8 mouse cellular contexts compared by ENCODE assay signal in genomic region chr8:119343606-119344005, GRCm38 (mm10). TPM values are rescaled to one million over a fixed set of nuclear protein-coding genes. Genes with fewer than 3 reads are reported as not detected.
DNase-seq lines count a peak whose midpoint lies in the region; ATAC-seq and TF ChIP-seq lines count a peak whose summit lies in the region.

No protein-coding gene starts in this region.

- peak overlapping the region; percentile 81 for H3K4me2 ChIP-seq in heart, embryonic 14.5 days (ENCODE audit: low read length)
- H3K4me2 ChIP-seq in forebrain, postnatal 0 days (ENCODE audit: low read depth), result peak overlapping the region; percentile 70

- H3K4me1 ChIP-seq in heart, embryonic 14.5 days (ENCODE audit: control insufficient read depth in 2 of 2, insufficient read depth in 2 of 2, low read length in 2 of 2), result peaks cover 0 to 7% of the 10 kb centered on the region in 2 experiments; a peak in 3 of 4 replicates
- no peaks in the 10 kb centered on the region for H3K4me1 ChIP-seq in ES-Bruce4 (ENCODE audit: control insufficient read depth, insufficient read depth, low read length)
- H3K4me1 ChIP-seq in forebrain, postnatal 0 days (ENCODE audit: insufficient read depth), result peaks cover 9% of the 10 kb centered on the region
- peaks cover 9% of the 10 kb centered on the region for H3K4me1 ChIP-seq in midbrain, embryonic 10.5 days

- TF ChIP-seq POLR2A in ES-Bruce4 (IDR thresholded peaks at IDR 0.05; ENCODE audit: insufficient read depth, low read length), result no peak

- peaks cover 24% of the 10 kb centered on the region for H3K36me3 ChIP-seq in heart, embryonic 14.5 days (ENCODE audit: control insufficient read depth, insufficient read depth, low read length)
- peaks cover 21% of the 10 kb centered on the region for H3K36me3 ChIP-seq in ES-Bruce4 (ENCODE audit: control insufficient read depth, insufficient read depth, low read length, poor library complexity, severe bottlenecking)
- peaks cover 22% of the 10 kb centered on the region for H3K36me3 ChIP-seq in forebrain, postnatal 0 days (ENCODE audit: insufficient read depth)
- H3K36me3 ChIP-seq in midbrain, embryonic 10.5 days, result peaks cover 29% of the 10 kb centered on the region

- no peak for ATAC-seq in heart, embryonic 14.5 days (ENCODE audit: insufficient number of reproducible peaks, insufficient read depth, low FRiP score, low read depth)
- ATAC-seq in forebrain, postnatal 0 days, result no peak

- no peak overlapping the region for H3K27ac ChIP-seq in heart, embryonic 14.5 days (replicated peaks in 1 of 2; ENCODE audit: control insufficient read depth in 1 of 2, insufficient read depth in 1 of 2, low read depth in 2 of 2, low read length in 2 of 2)
- peak overlapping the region; percentile 36; the same call in 1 of the 2 replicates for H3K27ac ChIP-seq in ES-Bruce4 (ENCODE audit: insufficient read depth, low read length)
- H3K27ac ChIP-seq in forebrain, postnatal 0 days (ENCODE audit: low read depth, low read length), result peak overlapping the region; percentile 73; the same call in 1 of the 2 replicates
- H3K27ac ChIP-seq in midbrain, embryonic 10.5 days (replicated peaks), result peak overlapping the region; percentile 91

- DNase-seq in heart, adult 11 months, result no peak
- DNase-seq in forebrain, postnatal 0 days, result no peak
- DNase-seq in midbrain, embryonic 10.5 days (ENCODE audit: low spot score), result no peak
- DNase-seq in right cerebral cortex, postnatal 36 days (ENCODE audit: low spot score in 2 of 2), result no peak
- no peak for DNase-seq in spleen, adult 12 weeks (ENCODE audit: low spot score)
- no peak for DNase-seq in B cell, adult 2 months

- H3K4me3 ChIP-seq in heart, embryonic 14.5 days (ENCODE audit: control insufficient read depth in 1 of 2, insufficient read depth in 1 of 2, low read depth in 1 of 2, low read length in 2 of 2), result peak overlapping the region in 1 of 2 experiments; percentile 99; a peak in 1 of 4 replicates
- H3K4me3 ChIP-seq in ES-Bruce4 (ENCODE audit: low read depth, low read length), result peak overlapping the region; percentile 68
- H3K4me3 ChIP-seq in forebrain, postnatal 0 days (ENCODE audit: low read depth, low read length), result no peak overlapping the region
- H3K4me3 ChIP-seq in midbrain, embryonic 10.5 days, result peak overlapping the region; percentile 99

- no peak overlapping the region for H3K9ac ChIP-seq in heart, embryonic 14.5 days (ENCODE audit: low read length)
- H3K9ac ChIP-seq in ES-Bruce4 (ENCODE audit: low read depth, poor library complexity, severe bottlenecking), result no peak overlapping the region; the same call in 1 of the 2 replicates
- no peak overlapping the region for H3K9ac ChIP-seq in forebrain, postnatal 0 days

- peaks cover 4% of the 10 kb centered on the region; the same call in 1 of the 2 replicates for H3K27me3 ChIP-seq in heart, embryonic 14.5 days (ENCODE audit: control insufficient read depth, insufficient read depth, low read length)
- no peaks in the 10 kb centered on the region for H3K27me3 ChIP-seq in ES-Bruce4 (ENCODE audit: control insufficient read depth, insufficient read depth, low read length, poor library complexity, severe bottlenecking)
- H3K27me3 ChIP-seq in forebrain, postnatal 0 days (ENCODE audit: insufficient read depth, low read length), result no peaks in the 10 kb centered on the region
- H3K27me3 ChIP-seq in midbrain, embryonic 10.5 days (ENCODE audit: low read depth, poor library complexity, severe bottlenecking), result peaks cover 22% of the 10 kb centered on the region; the same call in 1 of the 2 replicates

- TF ChIP-seq EP300 in ES-Bruce4 (IDR thresholded peaks at IDR 0.05; ENCODE audit: insufficient read depth, low read depth, low read length), result no peak

- peaks cover 4% of the 10 kb centered on the region; the same call in 1 of the 2 replicates for H3K9me3 ChIP-seq in heart, embryonic 14.5 days (ENCODE audit: control insufficient read depth, low read length)
- peaks cover 5% of the 10 kb centered on the region for H3K9me3 ChIP-seq in ES-Bruce4 (replicated peaks; ENCODE audit: control insufficient read depth, insufficient read depth, low read length, poor library complexity, severe bottlenecking)
- no peaks in the 10 kb centered on the region for H3K9me3 ChIP-seq in forebrain, postnatal 0 days (ENCODE audit: low read length)
- peaks cover 6% of the 10 kb centered on the region for H3K9me3 ChIP-seq in midbrain, embryonic 10.5 days (replicated peaks)

- TF ChIP-seq CTCF in ES-Bruce4 (IDR thresholded peaks at IDR 0.05; ENCODE audit: low read depth, low read length), result no peak
- TF ChIP-seq CTCF in forebrain, postnatal 0 days (IDR thresholded peaks at IDR 0.05; ENCODE audit: low read depth), result no peak

- 85% methylated on average over 3 of the region's 3 CpGs for WGBS in heart, embryonic 14.5 days
- WGBS in forebrain, postnatal 0 days, result 83% methylated on average over 3 of the region's 3 CpGs
- WGBS in midbrain, embryonic 10.5 days, result 87% methylated on average over 3 of the region's 3 CpGs

RNA-seq across cellular contexts. Expression of gene Hsbp1, which starts 0.7 kb away (rescaled TPM):
- polyA plus RNA-seq in heart, embryonic 14.5 days (2014; fragmentation: Nextera tagmentation; extraction: Ambion mirVana), result 336 and 345 TPM in 2 replicates
- 140 and 152 TPM in 2 replicates for polyA plus RNA-seq in ES-Bruce4 (2011; ENCODE audit: insufficient read depth, insufficient read length, low read depth, missing spikeins)
- total RNA-seq in forebrain, postnatal 0 days (2014; rRNA removed), result 390 and 481 TPM in 2 replicates
- 972 and 1,071 TPM in 2 replicates for polyA plus RNA-seq in forebrain, postnatal 0 days (2015; fragmentation: Nextera tagmentation; extraction: Ambion mirVana)
- 267 and 315 TPM in 2 replicates for polyA plus RNA-seq in midbrain, embryonic 10.5 days (2016; fragmentation: Nextera tagmentation; extraction: Ambion mirVana)

RNA-seq across cellular contexts. Expression of gene Mlycd, which starts 51.1 kb away (rescaled TPM):
- 25.0 and 25.4 TPM in 2 replicates for polyA plus RNA-seq in heart, embryonic 14.5 days (2014; fragmentation: Nextera tagmentation; extraction: Ambion mirVana)
- 6.9 and 7.4 TPM in 2 replicates for polyA plus RNA-seq in ES-Bruce4 (2011; ENCODE audit: insufficient read depth, insufficient read length, low read depth, missing spikeins)
- 27.6 and 27.9 TPM in 2 replicates for total RNA-seq in forebrain, postnatal 0 days (2014; rRNA removed)
- 20.3 and 21.3 TPM in 2 replicates for polyA plus RNA-seq in forebrain, postnatal 0 days (2015; fragmentation: Nextera tagmentation; extraction: Ambion mirVana)
- 10.9 and 11.4 TPM in 2 replicates for polyA plus RNA-seq in midbrain, embryonic 10.5 days (2016; fragmentation: Nextera tagmentation; extraction: Ambion mirVana)

Comparison
In these comparisons a context has a peak if more than half of its experiments do, and no peak if none do; other contexts are left out.
1. H3K27ac ChIP-seq: peak in ES-Bruce4 (single experiment), forebrain, postnatal 0 days (single experiment) and midbrain, embryonic 10.5 days (single experiment); none in heart, embryonic 14.5 days (0 of 2).